Mouse (Mus musculus) CH12.LX (cell line): ENCODE measurements around the gene Rasal1. TPM values are rescaled to one million over a fixed set of nuclear protein-coding genes. Genes with fewer than 3 reads are reported as not detected.
A peak's percentile ranks its signal among the peaks of the same experiment; 100 is the strongest.

Experiments used
- DNase-seq: peaks from one replicate; pipeline ENCODE4 v3.0.0-alpha.2; 2013; ENCODE audit errors: extremely low read depth
- H3K27ac ChIP-seq: 2 replicates; pipeline ENCODE4 v1.5.1; 2012; ENCODE audit warnings: low read depth, mild to moderate bottlenecking, control low read depth, moderate library complexity; ENCODE audit not compliant: insufficient read depth
- H3K27me3 ChIP-seq: replicated peaks from 2 replicates; pipeline ENCODE3; 2012; ENCODE audit warnings: inconsistent platforms
- H3K36me3 ChIP-seq, 2 experiments: replicated peaks in 1 of 2; 2 replicates each; pipeline versions ENCODE3 to v1.6.1; 2012; ENCODE audit warnings: inconsistent platforms in 1 of 2, low read length in 1 of 2, mild to moderate bottlenecking in 1 of 2, mixed read lengths in 1 of 2, moderate library complexity in 1 of 2; ENCODE audit not compliant: control insufficient read depth in 1 of 2, insufficient read depth in 1 of 2
- H3K4me1 ChIP-seq, 2 experiments: 2 replicates each; pipeline ENCODE4 v1.6.1; 2012; ENCODE audit warnings: inconsistent platforms in 1 of 2, moderate library complexity in 1 of 2; ENCODE audit not compliant: insufficient read depth in 2 of 2, control insufficient read depth in 1 of 2
- H3K4me2 ChIP-seq: 2 replicates; pipeline ENCODE4 v1.6.1; 2012; ENCODE audit warnings: low read depth, mild to moderate bottlenecking, control low read depth; ENCODE audit not compliant: poor library complexity, insufficient read depth, severe bottlenecking
- H3K4me3 ChIP-seq, 3 experiments: fragments of 150-350 bp in 1 of 3; sonication (generic) in 1 of 3; replicated peaks in 1 of 3; 2 replicates each; pipeline versions ENCODE3 to v1.5.1; 2011 to 2012; ENCODE audit warnings: low read depth in 2 of 3, low read length in 2 of 3, mild to moderate bottlenecking in 2 of 3, moderate library complexity in 2 of 3, control low read depth in 1 of 3, improper control_type of control experiment in 1 of 3, inconsistent platforms in 1 of 3, mixed read lengths in 1 of 3; ENCODE audit not compliant: poor library complexity in 1 of 3
- H3K79me2 ChIP-seq: replicated peaks from 2 replicates; pipeline ENCODE4 v1.6.1; 2012; ENCODE audit warnings: mild to moderate bottlenecking, moderate library complexity; ENCODE audit not compliant: control insufficient read depth, poor library complexity, insufficient read depth, severe bottlenecking; ENCODE audit errors: extremely low read depth
- H3K9ac ChIP-seq: 2 replicates; pipeline ENCODE4 v1.6.1; 2012; ENCODE audit warnings: low read depth, mild to moderate bottlenecking, control low read depth, moderate library complexity; ENCODE audit not compliant: insufficient read depth
- H3K9me3 ChIP-seq: replicated peaks from 2 replicates; pipeline ENCODE3; 2012; ENCODE audit warnings: low read length, inconsistent platforms, mixed read lengths
- BHLHE40 ChIP-seq: IDR thresholded peaks from 2 replicates; pipeline ENCODE4 v1.6.1; 2011; ENCODE audit warnings: mild to moderate bottlenecking, low read depth, low read length, improper control_type of control experiment
- CHD2 ChIP-seq: IDR thresholded peaks from 2 replicates; pipeline ENCODE4 v1.6.1; 2011; ENCODE audit warnings: low read length, improper control_type of control experiment
- CTCF ChIP-seq, 2 experiments: IDR thresholded peaks in 1 of 2; conservative IDR thresholded peaks in 1 of 2; 2 replicates each; pipeline ENCODE4 v1.5.1; 2011 to 2012; ENCODE audit warnings: low read depth in 2 of 2, low read length in 2 of 2, improper control_type of control experiment in 1 of 2, inconsistent platforms in 1 of 2, mild to moderate bottlenecking in 1 of 2, moderate library complexity in 1 of 2
- GABPA ChIP-seq: IDR thresholded peaks from 2 replicates; pipeline ENCODE4 v1.6.1; 2012; ENCODE audit warnings: low read depth, low read length, improper control_type of control experiment, inconsistent platforms; ENCODE audit not compliant: insufficient replicate concordance
- JUND ChIP-seq: conservative IDR thresholded peaks from 2 replicates; pipeline ENCODE4 v1.6.1; 2011; ENCODE audit warnings: low read depth, low read length, improper control_type of control experiment
- KAT2A ChIP-seq: IDR thresholded peaks from 2 replicates; pipeline ENCODE4 v1.6.1; 2012; ENCODE audit warnings: low read length, improper control_type of control experiment, inconsistent platforms; ENCODE audit not compliant: insufficient replicate concordance
- MAFK ChIP-seq: IDR thresholded peaks from 2 replicates; pipeline ENCODE4 v1.6.1; 2011; ENCODE audit warnings: low read length, improper control_type of control experiment; ENCODE audit not compliant: insufficient replicate concordance
- MAX ChIP-seq: IDR thresholded peaks from 2 replicates; pipeline ENCODE4 v1.6.1; 2011; ENCODE audit warnings: low read length, improper control_type of control experiment
- MAZ ChIP-seq: IDR thresholded peaks from 2 replicates; pipeline ENCODE4 v1.6.1; 2012; ENCODE audit warnings: low read depth, mild to moderate bottlenecking, inconsistent platforms, low read length, improper control_type of control experiment, moderate library complexity
- MXI1 ChIP-seq: IDR thresholded peaks from 2 replicates; pipeline ENCODE4 v1.6.1; 2011; ENCODE audit warnings: mild to moderate bottlenecking, low read depth, low read length, improper control_type of control experiment
- PAX5 ChIP-seq: IDR thresholded peaks from 2 replicates; pipeline ENCODE4 v1.6.1; 2012; ENCODE audit warnings: low read length, inconsistent platforms, mixed read lengths
- UBTF ChIP-seq: IDR thresholded peaks from 2 replicates; pipeline ENCODE4 v1.6.1; 2012; ENCODE audit warnings: low read depth, mild to moderate bottlenecking, inconsistent platforms, low read length, improper control_type of control experiment, moderate library complexity
- ZKSCAN1 ChIP-seq: IDR thresholded peaks from 2 replicates; pipeline ENCODE4 v1.6.1; 2012; ENCODE audit warnings: low read depth, inconsistent platforms, low read length, improper control_type of control experiment, borderline replicate concordance
- dilution Hi-C: fragments of 300-500 bp; cut with MboI; formaldehyde crosslinking; loops from 2 replicates; pipeline ENCODE4 v1.14.3; 2020; ENCODE audit warnings: low sequenced_read_pairs; ENCODE audit not compliant: extremely low pct_unique_long_range_greater_than_20kb, extremely low pct_ligation_motif_present
- in situ Hi-C: fragments of 300-500 bp; cut with MboI; formaldehyde crosslinking; loops from 3 replicates; pipeline ENCODE4 v1.14.3; 2019; ENCODE audit warnings: low sequenced_read_pairs, low pct_ligation_motif_present, low pct_unique_long_range_greater_than_20kb, mixed read lengths
- polyA plus RNA-seq: library from polyadenylated mRNA; unstranded; fragments of >175 nt; gene quantifications from 2 replicates; pipeline ENCODE4 v1.2.1, GENCODE M21; 2012; ENCODE audit warnings: low read depth; ENCODE audit not compliant: insufficient read length
- total RNA-seq, 2 experiments: library from RNA; depleted of rRNA; stranded (reverse); fragments of 300-350 nt in 1 of 2; fragments of >200 nt in 1 of 2; gene quantifications; 2 replicates each; pipeline ENCODE4 v1.2.3; 2012 to 2014

Gene Rasal1
- total and polyA plus RNA-seq, 3 experiments: 11.7 to 21.4 (median 15.6) TPM

DNA sequence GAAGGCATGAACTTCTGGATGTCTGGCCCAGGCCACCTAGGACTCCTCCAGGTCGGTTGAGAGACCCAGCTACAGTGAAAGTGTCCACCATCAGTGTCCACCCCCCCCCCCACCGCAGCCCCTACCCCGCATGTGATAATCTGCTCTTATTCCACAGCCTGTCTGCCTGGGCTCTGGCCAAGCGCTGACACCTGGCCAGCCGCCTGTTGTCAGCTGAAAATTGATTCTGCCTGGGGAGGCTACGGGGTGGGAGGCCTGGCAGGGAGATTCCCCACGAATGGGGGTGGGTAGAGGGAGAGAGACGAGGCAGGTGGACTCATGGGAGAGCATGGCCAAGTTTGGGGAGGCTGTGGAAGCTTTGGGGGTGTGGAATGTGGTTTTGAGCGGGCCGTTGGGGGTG is 68.5 kb downstream of the Rasal1 start:
- Histone ChIP-seq H3K4me1 (peaks cover 0 to 11% of the 10 kb centered on the region in 2 experiments; a peak in 2 of 4 replicates), H3K9me3 (peaks cover 21% of the 10 kb centered on the region), H3K36me3 (no peaks in the 10 kb centered on the region)
- no peak for TF ChIP-seq KAT2A
- TF ChIP-seq UBTF: no peak
- TF ChIP-seq CHD2: no peak
- no peak for TF ChIP-seq BHLHE40
- TF ChIP-seq, all 38 proteins: peak for 0
- DNase-seq: no peak
- H3K27me3 ChIP-seq: peaks cover 13% of the 10 kb centered on the region
- in situ Hi-C loops (loop anchor here (25.0 kb wide), 1 partner anchor 205 kb away; the partner anchor contains the start of genes Plbd2 and Slc8b1), dilution Hi-C loops (no loop called here)
- H3K79me2 ChIP-seq: no peaks in the 10 kb centered on the region
- no peak overlapping the region for H3K27ac ChIP-seq
- H3K4me2 ChIP-seq: no peak overlapping the region
- H3K4me3 ChIP-seq: no peak overlapping the region
- no peak overlapping the region for H3K9ac ChIP-seq

DNA sequence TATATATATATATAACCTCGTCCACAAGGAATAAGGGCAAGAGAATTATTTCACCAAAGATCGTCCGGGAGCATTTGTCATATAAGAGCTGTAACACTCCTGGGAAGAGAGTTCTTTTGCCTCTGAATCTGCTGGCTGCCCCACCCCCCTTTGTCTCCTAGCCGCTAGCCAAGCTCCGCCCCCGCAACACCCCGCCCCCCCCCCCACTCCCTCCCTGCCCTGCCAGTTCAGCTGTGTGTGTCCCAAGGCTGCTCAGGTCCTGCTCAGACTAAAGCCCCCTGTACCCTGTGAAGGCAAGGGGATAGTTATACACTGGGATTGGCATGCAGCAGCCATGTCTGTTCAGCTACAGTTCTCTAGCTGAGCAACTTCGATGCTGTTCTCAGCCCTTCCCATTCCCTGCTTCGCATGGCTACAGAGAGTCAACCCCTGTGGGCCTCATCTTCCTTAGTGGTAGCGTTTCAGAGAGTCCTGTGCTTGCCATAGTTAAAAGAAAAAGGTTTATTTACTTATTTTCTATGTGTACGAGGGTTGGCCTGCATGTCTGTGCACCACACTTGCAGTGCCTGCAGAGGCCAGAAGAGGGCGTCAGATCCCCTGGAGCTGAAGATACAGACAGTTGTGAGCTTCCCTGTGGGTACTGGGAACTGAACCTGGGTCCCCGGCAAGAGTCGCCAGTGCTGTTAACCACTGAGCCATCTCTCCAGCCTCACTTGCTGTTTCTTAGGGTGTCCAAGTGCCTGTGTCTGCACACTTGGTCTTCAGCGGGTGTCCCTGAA is 70.2 kb downstream of the Rasal1 start:
- H3K27ac ChIP-seq: no peak overlapping the region
- no peaks in the 10 kb centered on the region for H3K79me2 ChIP-seq
- no peak overlapping the region for H3K4me2 ChIP-seq
- peaks cover 23% of the 10 kb centered on the region for H3K9me3 ChIP-seq
- H3K36me3 ChIP-seq: no peaks in the 10 kb centered on the region
- in situ Hi-C loops (loop anchor here (25.0 kb wide), 1 partner anchor 206 kb away; the partner anchor contains the start of genes Plbd2 and Slc8b1), dilution Hi-C loops (no loop called here)
- peaks cover 0 to 10% of the 10 kb centered on the region in 2 experiments; a peak in 2 of 4 replicates for H3K4me1 ChIP-seq
- no peak for DNase-seq
- no peak overlapping the region for H3K4me3 ChIP-seq
- H3K9ac ChIP-seq: no peak overlapping the region
- peaks cover 19% of the 10 kb centered on the region for H3K27me3 ChIP-seq
- TF ChIP-seq MXI1: no peak
- TF ChIP-seq JUND: no peak
- no peak for TF ChIP-seq MAX
- TF ChIP-seq CTCF (conservative IDR thresholded peaks at IDR 0.05 in 1 of 2, IDR thresholded peaks at IDR 0.05 in 1 of 2; ENCODE audit: low read depth in 2 of 2, low read length in 2 of 2): 0 out of 4 replicates have a peak, but pooled peaks of 1 of the 2 experiments have one; percentile 11
- TF ChIP-seq GABPA: no peak
- no peak for TF ChIP-seq MAFK

DNA sequence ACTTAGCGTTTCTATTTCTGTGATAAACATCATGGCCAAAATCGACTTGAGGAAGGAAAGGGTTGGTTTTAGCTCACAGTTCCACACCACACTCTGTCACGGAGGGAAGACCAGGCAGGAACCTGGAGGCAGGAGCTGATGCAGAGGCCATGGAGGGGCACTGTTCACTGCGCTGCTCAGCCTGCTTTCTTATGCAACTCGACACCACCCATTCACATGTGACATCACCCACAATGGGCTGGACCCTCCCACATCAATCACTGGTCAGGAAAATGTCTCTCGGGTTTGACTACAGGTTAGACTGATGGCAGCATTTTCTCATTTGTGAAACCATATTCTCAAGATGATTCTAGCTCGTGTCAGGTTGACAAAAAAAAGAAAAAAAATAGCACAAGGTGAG is 72.4 kb downstream of the Rasal1 start:
- Histone ChIP-seq H3K27me3 (peaks cover 19% of the 10 kb centered on the region), H3K79me2 (no peaks in the 10 kb centered on the region)
- dilution Hi-C loops: no loop called here
- DNase-seq: no peak
- TF ChIP-seq ZKSCAN1 (no peak), PAX5 (no peak), MAZ (no peak)
- TF ChIP-seq, all 38 proteins: peak for 0
- no peak overlapping the region for H3K4me2 ChIP-seq
- H3K36me3 ChIP-seq: no peaks in the 10 kb centered on the region
- no peak overlapping the region for H3K9ac ChIP-seq
- peaks cover 23% of the 10 kb centered on the region for H3K9me3 ChIP-seq
- in situ Hi-C loops: loop anchor here (25.0 kb wide), 1 partner anchor 209 kb away; the partner anchor contains the start of genes Plbd2 and Slc8b1
- no peak overlapping the region for H3K4me3 ChIP-seq
- peaks cover 5 to 8% of the 10 kb centered on the region in 2 experiments; a peak in 3 of 4 replicates for H3K4me1 ChIP-seq
- H3K27ac ChIP-seq: no peak overlapping the region
